Comparison of ENCODE assay signal across 31 mouse cellular contexts in genomic region chr8:75476756-75477155, GRCm38 (mm10). TPM values are rescaled to one million over a fixed set of nuclear protein-coding genes. Genes with fewer than 3 reads are reported as not detected.
DNase-seq lines count a peak whose midpoint lies in the region; ATAC-seq and TF ChIP-seq lines count a peak whose summit lies in the region.
"Had no signal": no experiment of that assay in that cellular context is flagged by ENCODE, and none has a peak within 500 bp of the region (broad histone marks: within the 10 kb centered on the region; RNA-seq: fewer than 3 reads in every experiment).

No protein-coding gene starts in this region.

- H3K36me3 ChIP-seq in forebrain, embryonic 14.5 days (ENCODE audit: control insufficient read depth, insufficient read depth, low read length): no peaks in the 10 kb centered on the region
- no peaks in the 10 kb centered on the region for H3K36me3 ChIP-seq in forebrain, embryonic 13.5 days (ENCODE audit: poor library complexity, severe bottlenecking)
- no peaks in the 10 kb centered on the region for H3K36me3 ChIP-seq in limb, embryonic 14.5 days (ENCODE audit: control insufficient read depth, insufficient read depth, low read length)
- H3K36me3 ChIP-seq in limb, embryonic 10.5 days: no peaks in the 10 kb centered on the region
- H3K36me3 ChIP-seq: embryonic facial prominence, embryonic 10.5 days; embryonic facial prominence, embryonic 15.5 days; heart, embryonic 15.5 days; liver, embryonic 15.5 days; midbrain, embryonic 10.5 days; neural tube, embryonic 13.5 days had no signal

- H3K27me3 ChIP-seq in forebrain, embryonic 14.5 days (replicated peaks; ENCODE audit: control insufficient read depth, insufficient read depth, low read length): no peaks in the 10 kb centered on the region
- no peaks in the 10 kb centered on the region for H3K27me3 ChIP-seq in forebrain, embryonic 13.5 days
- H3K27me3 ChIP-seq in limb, embryonic 14.5 days (ENCODE audit: control insufficient read depth, insufficient read depth, low read length): no peaks in the 10 kb centered on the region
- no peaks in the 10 kb centered on the region for H3K27me3 ChIP-seq in limb, embryonic 10.5 days (ENCODE audit: low read depth, poor library complexity, severe bottlenecking)
- H3K27me3 ChIP-seq: embryonic facial prominence, embryonic 15.5 days; heart, embryonic 15.5 days; liver, embryonic 15.5 days; neural tube, embryonic 13.5 days had no signal

- no peaks in the 10 kb centered on the region for H3K4me1 ChIP-seq in forebrain, embryonic 14.5 days (ENCODE audit: control insufficient read depth, insufficient read depth, low read length)
- H3K4me1 ChIP-seq in forebrain, embryonic 13.5 days: no peaks in the 10 kb centered on the region
- H3K4me1 ChIP-seq in limb, embryonic 14.5 days (ENCODE audit: control insufficient read depth, insufficient read depth, low read length): no peaks in the 10 kb centered on the region
- H3K4me1 ChIP-seq in limb, embryonic 10.5 days: no peaks in the 10 kb centered on the region
- H3K4me1 ChIP-seq: embryonic facial prominence, embryonic 10.5 days; embryonic facial prominence, embryonic 15.5 days; heart, embryonic 15.5 days; liver, embryonic 15.5 days; midbrain, embryonic 10.5 days; neural tube, embryonic 13.5 days had no signal

- DNase-seq in forebrain, embryonic 14.5 days (ENCODE audit: low spot score): peak; percentile 2
- DNase-seq in limb, embryonic 14.5 days (ENCODE audit: low spot score): peak; percentile 7
- no peak for DNase-seq in limb, embryonic 10.5 days (ENCODE audit: low spot score)
- peak; percentile 44 to 54 for DNase-seq in layer of hippocampus, adult 18-20 months (ENCODE audit: low spot score in 2 of 2)
- peak; percentile 9 to 22 for DNase-seq in layer of hippocampus, postnatal 10 days (ENCODE audit: low spot score in 2 of 2)
- no peak for DNase-seq in thymus, postnatal 14 days
- no peak for DNase-seq in embryo, embryonic 10.5 days (ENCODE audit: low spot score)
- DNase-seq: adrenal gland, postnatal 25 days; cerebellum, adult 11 months; cerebellum, adult 9-11 months; gastrocnemius, postnatal 14 days; kidney, adult 9 months; kidney, postnatal 14 days; lung, embryonic 14.5 days; lung, postnatal 14 days had no signal

- no peak overlapping the region for H3K4me2 ChIP-seq in forebrain, embryonic 14.5 days (ENCODE audit: low read length)
- no peak overlapping the region for H3K4me2 ChIP-seq in forebrain, embryonic 13.5 days
- no peak overlapping the region for H3K4me2 ChIP-seq in limb, embryonic 14.5 days (replicated peaks; ENCODE audit: low read depth, low read length, severe bottlenecking)
- H3K4me2 ChIP-seq: embryonic facial prominence, embryonic 15.5 days; heart, embryonic 15.5 days; liver, embryonic 15.5 days; lung, embryonic 14.5 days; neural tube, embryonic 13.5 days had no signal

- 88% methylated on average over 1 of the region's 1 CpGs for WGBS in forebrain, embryonic 14.5 days
- 91% methylated on average over 1 of the region's 1 CpGs for WGBS in forebrain, embryonic 13.5 days
- WGBS in limb, embryonic 14.5 days: 70% methylated on average over 1 of the region's 1 CpGs
- 85% methylated on average over 1 of the region's 1 CpGs for WGBS in limb, embryonic 10.5 days

- ATAC-seq in forebrain, embryonic 14.5 days: no peak
- ATAC-seq in forebrain, embryonic 13.5 days: no peak
- ATAC-seq in limb, embryonic 14.5 days (ENCODE audit: low FRiP score, low read depth): no peak
- ATAC-seq: CD4-positive, CD25-positive, alpha-beta regulatory T cell, adult 4 months; forebrain, embryonic 16.5 days; intestine, embryonic 16.5 days; midbrain, embryonic 16.5 days had no signal

- no peak overlapping the region for H3K9ac ChIP-seq in forebrain, embryonic 14.5 days (ENCODE audit: low read length)
- no peak overlapping the region for H3K9ac ChIP-seq in forebrain, embryonic 13.5 days
- H3K9ac ChIP-seq in limb, embryonic 14.5 days (ENCODE audit: low read depth, low read length, severe bottlenecking): no peak overlapping the region
- H3K9ac ChIP-seq: embryonic facial prominence, embryonic 15.5 days; heart, embryonic 15.5 days; liver, embryonic 15.5 days; lung, embryonic 14.5 days; neural tube, embryonic 13.5 days had no signal

- no peak for TF ChIP-seq POLR2A in limb, embryonic 14.5 days (IDR thresholded peaks at IDR 0.05; ENCODE audit: borderline replicate concordance, extremely low read depth, insufficient read depth, insufficient read length)

- H3K27ac ChIP-seq in forebrain, embryonic 14.5 days (ENCODE audit: low read depth, low read length): no peak overlapping the region
- no peak overlapping the region for H3K27ac ChIP-seq in forebrain, embryonic 13.5 days
- no peak overlapping the region for H3K27ac ChIP-seq in limb, embryonic 14.5 days (replicated peaks; ENCODE audit: low read depth, low read length)
- no peak overlapping the region for H3K27ac ChIP-seq in limb, embryonic 10.5 days
- H3K27ac ChIP-seq: embryonic facial prominence, embryonic 10.5 days; embryonic facial prominence, embryonic 15.5 days; heart, embryonic 15.5 days; liver, embryonic 15.5 days; midbrain, embryonic 10.5 days; neural tube, embryonic 13.5 days had no signal

- no peaks in the 10 kb centered on the region for H3K9me3 ChIP-seq in forebrain, embryonic 14.5 days (replicated peaks; ENCODE audit: control insufficient read depth, low read length)
- H3K9me3 ChIP-seq in forebrain, embryonic 13.5 days (replicated peaks): no peaks in the 10 kb centered on the region
- no peaks in the 10 kb centered on the region for H3K9me3 ChIP-seq in limb, embryonic 14.5 days (ENCODE audit: control insufficient read depth, low read length)
- no peaks in the 10 kb centered on the region for H3K9me3 ChIP-seq in limb, embryonic 10.5 days (replicated peaks)
- H3K9me3 ChIP-seq: embryonic facial prominence, embryonic 10.5 days; embryonic facial prominence, embryonic 15.5 days; heart, embryonic 15.5 days; liver, embryonic 15.5 days; midbrain, embryonic 10.5 days; neural tube, embryonic 13.5 days had no signal

- no peak overlapping the region for H3K4me3 ChIP-seq in forebrain, embryonic 14.5 days (ENCODE audit: low read depth, low read length)
- H3K4me3 ChIP-seq in forebrain, embryonic 13.5 days: no peak overlapping the region
- H3K4me3 ChIP-seq in limb, embryonic 14.5 days (replicated peaks; ENCODE audit: low read length): no peak overlapping the region
- no peak overlapping the region for H3K4me3 ChIP-seq in limb, embryonic 10.5 days
- H3K4me3 ChIP-seq: embryonic facial prominence, embryonic 10.5 days; embryonic facial prominence, embryonic 15.5 days; heart, embryonic 15.5 days; liver, embryonic 15.5 days; midbrain, embryonic 10.5 days; myocyte; neural tube, embryonic 13.5 days had no signal

RNA-seq across cellular contexts. Expression of gene Iqcm, which starts 28.3 kb away (rescaled TPM):
- polyA plus RNA-seq in forebrain, embryonic 14.5 days (2014; fragmentation: Nextera tagmentation; extraction: Ambion mirVana): not detected in 2 replicates
- 0.11 TPM in 1 of 2 replicates, not detected in the other for polyA plus RNA-seq in forebrain, embryonic 13.5 days (2015; fragmentation: Nextera tagmentation; extraction: Ambion mirVana)
- 0.03 TPM in 1 of 2 replicates, not detected in the other for polyA plus RNA-seq in limb, embryonic 14.5 days (2012; rRNA removed)
- not detected in 2 replicates for polyA plus RNA-seq in limb, embryonic 14.5 days (2014; fragmentation: Nextera tagmentation; extraction: Ambion mirVana)
- polyA plus RNA-seq in limb, embryonic 10.5 days (2016; fragmentation: Nextera tagmentation; extraction: Ambion mirVana): 0.08 TPM in 1 of 2 replicates, not detected in the other
- total RNA-seq in layer of hippocampus, adult 18-20 months (2021): under 1 TPM; 0.23 to 0.25 TPM
- under 1 TPM; 0.33 to 0.43 TPM for total RNA-seq in layer of hippocampus, postnatal 10 days (2021)
- total RNA-seq: adrenal gland, postnatal 25 days; gastrocnemius, postnatal 14 days; granulocyte monocyte progenitor cell, adult 5-6 weeks; heart, postnatal 25 days; liver, adult 2 months had no signal
- polyA plus RNA-seq: CD4-positive, CD25-positive, alpha-beta regulatory T cell, adult 4 months; embryonic facial prominence, embryonic 15.5 days; forebrain, embryonic 16.5 days; heart, embryonic 15.5 days; hindbrain, embryonic 11.5 days; intestine, embryonic 16.5 days; liver, adult 2 months; liver, embryonic 15.5 days; midbrain, embryonic 10.5 days; myocyte; neural tube, embryonic 13.5 days had no signal

Comparison
In these comparisons a context has a peak if more than half of its experiments do, and no peak if none do; other contexts are left out.
1. DNase-seq: peak in forebrain, embryonic 14.5 days (single experiment), limb, embryonic 14.5 days (single experiment), layer of hippocampus, adult 18-20 months (2 of 2) and layer of hippocampus, postnatal 10 days (2 of 2); none in limb, embryonic 10.5 days (single experiment), thymus, postnatal 14 days (single experiment) and embryo, embryonic 10.5 days (single experiment).